Mouse (Mus musculus) kidney, embryonic 14.5 days (tissue): ENCODE data around the gene Krtap5-1. TPM values are rescaled to one million over a fixed set of nuclear protein-coding genes. Genes with fewer than 3 reads are reported as not detected.

Experiments used
- ATAC-seq: fragments of 200-750 bp; cut with Nextera tagmentation; 2 replicates; pipeline ENCODE4 v1.8.0; 2017; ENCODE audit warnings: moderate number of reproducible peaks, mild to moderate bottlenecking, moderate TSS enrichment, moderate library complexity; ENCODE audit not compliant: low FRiP score, low TSS enrichment
- H3K27ac ChIP-seq: fragments of 300-500 bp; sonication (generic); 2 replicates; pipeline ENCODE4 v1.5.1; 2014; ENCODE audit warnings: low read depth, mild to moderate bottlenecking, low read length, moderate library complexity, mixed read lengths
- H3K27me3 ChIP-seq: fragments of 300-500 bp; sonication (generic); 2 replicates; pipeline ENCODE4 v1.6.1; 2014; ENCODE audit warnings: mild to moderate bottlenecking, low read length; ENCODE audit not compliant: control insufficient read depth, insufficient read depth
- H3K36me3 ChIP-seq: fragments of 300-500 bp; sonication (generic); 2 replicates; pipeline ENCODE4 v1.6.1; 2014; ENCODE audit warnings: low read length, mixed read lengths; ENCODE audit not compliant: control insufficient read depth, insufficient read depth
- H3K4me1 ChIP-seq: fragments of 300-500 bp; sonication (generic); 2 replicates; pipeline ENCODE4 v1.6.1; 2014; ENCODE audit warnings: low read length, mixed read lengths; ENCODE audit not compliant: control insufficient read depth, insufficient read depth
- H3K4me2 ChIP-seq: fragments of 300-500 bp; sonication (generic); replicated peaks from 2 replicates; pipeline ENCODE4 v1.6.1; 2014; ENCODE audit warnings: low read depth, mild to moderate bottlenecking, low read length
- H3K4me3 ChIP-seq: fragments of 300-500 bp; sonication (generic); 2 replicates; pipeline ENCODE4 v1.5.1; 2014; ENCODE audit warnings: mild to moderate bottlenecking, low read length
- H3K9ac ChIP-seq: fragments of 300-500 bp; sonication (generic); 2 replicates; pipeline ENCODE4 v1.6.1; 2014; ENCODE audit warnings: low read depth, mild to moderate bottlenecking, low read length, moderate library complexity
- H3K9me3 ChIP-seq: fragments of 300-500 bp; sonication (generic); 2 replicates; pipeline ENCODE4 v1.6.1; 2016; ENCODE audit warnings: low read length; ENCODE audit not compliant: control insufficient read depth
- WGBS: fragments of 180-500 bp; shearing (Covaris S2); extraction: QIAGEN DNeasy Blood & Tissue Kit; methylation state at CpG from one replicate; pipeline ENCODE4 v1.1.7; 2014; 5-methylcytosine and 5-hydroxymethylcytosine counted together
- polyA plus RNA-seq: library from polyadenylated mRNA; unstranded; fragments of >200 nt; fragmentation: Nextera tagmentation; extraction: Ambion mirVana; gene quantifications from 2 replicates; pipeline ENCODE4 v1.2.1, GENCODE M21; 2014

The Krtap5-1 gene
- polyA plus RNA-seq, 1 experiment from 2014 or later = not detected

DNA sequence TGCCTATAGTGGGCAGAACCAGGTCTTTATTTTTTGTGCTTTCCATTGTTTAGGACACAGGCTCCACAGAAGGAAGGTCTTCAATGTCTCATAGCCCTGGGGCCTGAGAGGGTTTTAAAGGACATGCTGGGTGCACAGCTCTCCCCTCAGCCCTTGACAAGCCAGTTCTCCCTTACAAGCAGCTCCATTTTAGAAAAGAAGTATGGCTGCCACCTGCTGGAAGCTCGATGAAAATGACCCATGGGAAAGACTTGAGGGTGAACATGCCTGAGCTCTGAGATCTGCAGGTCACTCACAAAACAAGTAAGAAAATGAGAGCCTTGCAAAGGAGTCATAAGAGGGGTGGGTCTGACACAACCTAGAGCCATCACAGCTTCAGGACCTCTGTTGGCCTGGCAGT is 47.1 kb downstream of the Krtap5-1 start:
- WGBS = 0% methylated on average over 1 of the region's 1 CpGs
- no peak for ATAC-seq
- no peaks in the 10 kb centered on the region for H3K27me3 ChIP-seq
- H3K27ac ChIP-seq = no peak overlapping the region
- H3K4me1 ChIP-seq = no peaks in the 10 kb centered on the region
- H3K9me3 ChIP-seq = no peaks in the 10 kb centered on the region
- no peak overlapping the region for H3K4me2 ChIP-seq
- no peak overlapping the region for H3K4me3 ChIP-seq
- no peaks in the 10 kb centered on the region for H3K36me3 ChIP-seq
- H3K9ac ChIP-seq = no peak overlapping the region

Other genes with a start within 250 kb of the Krtap5-1 start
- gene Mob2, start 236.1 kb downstream of the Krtap5-1 start, polyA plus RNA-seq = 63.8 and 65.8 TPM in 2 replicates
- 1.2 and 1.3 TPM in 2 replicates for gene Dusp8, start 201.3 kb downstream of the Krtap5-1 start, polyA plus RNA-seq
- not detected in 2 replicates for gene Gm45618, start 176.4 kb downstream of the Krtap5-1 start, polyA plus RNA-seq
- not detected in 2 replicates for gene Gm39115, start 161.1 kb downstream of the Krtap5-1 start, polyA plus RNA-seq
- not detected in 2 replicates for gene Gm45337, start 152.5 kb downstream of the Krtap5-1 start, polyA plus RNA-seq
- gene Gm29735, start 140.0 kb downstream of the Krtap5-1 start, polyA plus RNA-seq = not detected in 2 replicates
- not detected in 2 replicates for gene Gm4553, start 131.4 kb downstream of the Krtap5-1 start, polyA plus RNA-seq
- gene Krtap5-2, start 121.1 kb downstream of the Krtap5-1 start, polyA plus RNA-seq = not detected in 2 replicates
- not detected in 2 replicates for gene Gm10153, start 106.7 kb downstream of the Krtap5-1 start, polyA plus RNA-seq
- gene Krtap5-3, start 95.8 kb downstream of the Krtap5-1 start, polyA plus RNA-seq = not detected in 2 replicates
- gene Gm7579, start 85.3 kb downstream of the Krtap5-1 start, polyA plus RNA-seq = not detected in 2 replicates
- gene Krtap5-5, start 67.1 kb downstream of the Krtap5-1 start, polyA plus RNA-seq = not detected in 2 replicates
- gene Gm40460, start 56.0 kb downstream of the Krtap5-1 start, polyA plus RNA-seq = not detected in 2 replicates
- not detected in 2 replicates for gene Gm2431, start 38.8 kb downstream of the Krtap5-1 start, polyA plus RNA-seq
- gene Gm4559, start 22.8 kb downstream of the Krtap5-1 start, polyA plus RNA-seq = not detected in 2 replicates
- gene Krtap5-4, start 6.4 kb upstream of the Krtap5-1 start, polyA plus RNA-seq = not detected in 2 replicates
- 1.4 and 1.7 TPM in 2 replicates for gene Ifitm10, start 76.6 kb upstream of the Krtap5-1 start, polyA plus RNA-seq
- gene Gm49369, start 85.5 kb upstream of the Krtap5-1 start, polyA plus RNA-seq = not detected in 2 replicates
- 223 and 260 TPM in 2 replicates for gene Ctsd, start 90.9 kb upstream of the Krtap5-1 start, polyA plus RNA-seq
- gene Syt8, start 137.7 kb upstream of the Krtap5-1 start, polyA plus RNA-seq = not detected in 2 replicates
- 3.1 and 3.7 TPM in 2 replicates for gene Tnni2, start 144.7 kb upstream of the Krtap5-1 start, polyA plus RNA-seq
- gene Lsp1, start 163.7 kb upstream of the Krtap5-1 start, polyA plus RNA-seq = 92.8 and 124 TPM in 2 replicates
- gene Tnnt3, start 201.7 kb upstream of the Krtap5-1 start, polyA plus RNA-seq = 3.2 and 3.5 TPM in 2 replicates
- 30.3 and 33.4 TPM in 2 replicates for gene Mrpl23, start 235.6 kb upstream of the Krtap5-1 start, polyA plus RNA-seq